Mouse (Mus musculus) embryo, embryonic 11.5 days (tissue): ENCODE data around the gene Naa10.
A peak's percentile ranks its signal among the peaks of the same experiment; 100 is the strongest.

ENCODE experiments used
- DNase-seq: peaks from one replicate; pipeline ENCODE4 v3.0.0-alpha.2; 2012; ENCODE audit warnings: low read depth, low spot score

Naa10 gene

GRCm38 (mm10) chrX:73921823-73922549 is at the start of gene Naa10, which contains the start of gene Arhgap4:
Naa10 (minus strand) TSS chrX:73921944.
Arhgap4 (minus strand) TSS chrX:73921870.
- peak; percentile 75 for DNase-seq

- no peak for DNase-seq
Measured at GRCm38 (mm10) chrX:73970781-73971180, 49.0 kb upstream of the Naa10 start.

GRCm38 (mm10) chrX:73969729-73970128 is 48.0 kb upstream of the Naa10 start:
- no peak for DNase-seq

- no peak for DNase-seq
Measured at GRCm38 (mm10) chrX:73969167-73969566, 47.4 kb upstream of the Naa10 start.

- peak; percentile 86 for DNase-seq
Measured at GRCm38 (mm10) chrX:73967177-73968075, 45.7 kb upstream of the Naa10 start.

GRCm38 (mm10) chrX:73966248-73967176 is 44.8 kb upstream of the Naa10 start, which contains the start of gene Hcfc1:
Hcfc1 (minus strand) TSS chrX:73966357.
- DNase-seq, result peak; percentile 67

GRCm38 (mm10) chrX:73965307-73965706 is 43.6 kb upstream of the Naa10 start:
- DNase-seq, result no peak

- no peak for DNase-seq
Measured at GRCm38 (mm10) chrX:73964363-73964762, 42.6 kb upstream of the Naa10 start.

GRCm38 (mm10) chrX:73954988-73955387 is 33.2 kb upstream of the Naa10 start:
- no peak for DNase-seq

GRCm38 (mm10) chrX:73952603-73953002 is 30.9 kb upstream of the Naa10 start:
- no peak for DNase-seq

GRCm38 (mm10) chrX:73949341-73949740 is 27.6 kb upstream of the Naa10 start:
- DNase-seq, result no peak

- DNase-seq, result peak; percentile 38
Measured at GRCm38 (mm10) chrX:73948647-73949046, 26.9 kb upstream of the Naa10 start.

GRCm38 (mm10) chrX:73946896-73947295 is 25.2 kb upstream of the Naa10 start:
- no peak for DNase-seq

GRCm38 (mm10) chrX:73942294-73942693 is 20.6 kb upstream of the Naa10 start:
- DNase-seq, result no peak

- DNase-seq, result no peak
Measured at GRCm38 (mm10) chrX:73941860-73942259, 20.1 kb upstream of the Naa10 start.

GRCm38 (mm10) chrX:73931871-73932270 is 10.1 kb upstream of the Naa10 start:
- DNase-seq, result no peak

GRCm38 (mm10) chrX:73930402-73931062 is 8.8 kb upstream of the Naa10 start, which contains the start of gene Renbp:
Renbp (minus strand) TSS chrX:73930850.
- DNase-seq, result peak; percentile 47

- DNase-seq, result no peak
Measured at GRCm38 (mm10) chrX:73922550-73922882, 772 bp upstream of the Naa10 start.

- DNase-seq, result no peak
Measured at GRCm38 (mm10) chrX:73921285-73921822, 390 bp downstream of the Naa10 start.

GRCm38 (mm10) chrX:73918631-73919030 is 3.1 kb downstream of the Naa10 start:
- no peak for DNase-seq

- DNase-seq, result no peak
Measured at GRCm38 (mm10) chrX:73916945-73917344, 4.8 kb downstream of the Naa10 start.
